27 mouse cellular contexts compared by ENCODE assay signal in genomic region chr13:84632493-84632892, GRCm38 (mm10).
"Had no signal": no experiment of that assay in that cellular context is flagged by ENCODE, and none has a peak within 500 bp of the region (broad histone marks: within the 10 kb centered on the region; RNA-seq: fewer than 3 reads in every experiment).

No protein-coding gene starts in this region.

- DNase-seq: forebrain, postnatal 0 days; gastrocnemius, postnatal 14 days; gastrocnemius, postnatal 36 days; heart, adult 11 months; heart, adult 2 months; heart, postnatal 14 days; heart, postnatal 4 days; kidney, adult 18-20 months; kidney, adult 8-10 months; kidney, postnatal 10 days; kidney, postnatal 25 days; kidney, postnatal 4 days; liver had no signal

- H3K4me1 ChIP-seq: heart, embryonic 13.5 days; heart, embryonic 15.5 days; hindbrain, embryonic 10.5 days; hindbrain, embryonic 12.5 days; intestine, embryonic 15.5 days; limb, embryonic 10.5 days; limb, embryonic 12.5 days had no signal

- H3K27me3 ChIP-seq: heart, embryonic 13.5 days; heart, embryonic 15.5 days; hindbrain, embryonic 12.5 days; intestine, embryonic 15.5 days; limb, embryonic 12.5 days had no signal

- ATAC-seq: forebrain, postnatal 0 days; hindbrain, embryonic 16.5 days; inflammation-experienced regulatory T-cells, adult 6 months; intestine, embryonic 15.5 days; intestine, postnatal 0 days had no signal

- H3K4me2 ChIP-seq: heart, embryonic 11.5 days; heart, embryonic 13.5 days; heart, embryonic 15.5 days; hindbrain, embryonic 12.5 days; hindbrain, embryonic 14.5 days; intestine, embryonic 15.5 days; limb, embryonic 12.5 days; liver, embryonic 11.5 days had no signal

- H3K27ac ChIP-seq: heart, adult 2 months; heart, embryonic 13.5 days; heart, embryonic 15.5 days; hindbrain, embryonic 10.5 days; hindbrain, embryonic 12.5 days; hindbrain, embryonic 14.5 days; intestine, embryonic 15.5 days; layer of hippocampus, adult 2 months; limb, embryonic 10.5 days; limb, embryonic 12.5 days had no signal

- H3K36me3 ChIP-seq: heart, embryonic 13.5 days; heart, embryonic 15.5 days; hindbrain, embryonic 10.5 days; hindbrain, embryonic 12.5 days; intestine, embryonic 15.5 days; limb, embryonic 10.5 days; limb, embryonic 12.5 days had no signal

- H3K9me3 ChIP-seq: heart, embryonic 13.5 days; heart, embryonic 15.5 days; hindbrain, embryonic 10.5 days; intestine, embryonic 15.5 days; limb, embryonic 10.5 days; limb, embryonic 12.5 days had no signal

- H3K4me3 ChIP-seq: heart, adult 2 months; heart, embryonic 13.5 days; heart, embryonic 15.5 days; hindbrain, embryonic 10.5 days; hindbrain, embryonic 12.5 days; intestine, embryonic 15.5 days; layer of hippocampus, adult 2 months; limb, embryonic 10.5 days; limb, embryonic 12.5 days had no signal

- H3K9ac ChIP-seq: forebrain, postnatal 0 days; heart, embryonic 13.5 days; heart, embryonic 15.5 days; hindbrain, embryonic 12.5 days; hindbrain, embryonic 14.5 days; intestine, embryonic 15.5 days; limb, embryonic 12.5 days had no signal
